Mouse (Mus musculus) adrenal gland, adult 18-20 months (tissue): ENCODE measurements around the gene Olfr132. TPM values are rescaled to one million over a fixed set of nuclear protein-coding genes. Genes with fewer than 3 reads are reported as not detected.
"Not testable (repeated sequence)": the region's sequence is repeated elsewhere in the genome, so short reads cannot be mapped to it uniquely, and the experiment has no call there.

ENCODE experiments used
- DNase-seq, 2 experiments: peaks; one replicate each; pipeline ENCODE4 v3.0.0; 2021 to 2022; ENCODE audit warnings: low spot score in 2 of 2
- long read RNA-seq, 2 experiments: library from polyadenylated mRNA; stranded (forward); transcript quantifications; one replicate each; pipeline ENCODE4 v2.0.0; 2021
- total RNA-seq, 2 experiments: library from RNA; stranded (reverse); gene quantifications; 1 replicate in 1 of 2; 2 replicates in 1 of 2; pipeline ENCODE4 v1.2.3; 2021

Olfr132 gene
- not detected for total RNA-seq
- long read RNA-seq, experiment 1 = 0 reads
- long read RNA-seq, experiment 2 = 0 reads

DNA sequence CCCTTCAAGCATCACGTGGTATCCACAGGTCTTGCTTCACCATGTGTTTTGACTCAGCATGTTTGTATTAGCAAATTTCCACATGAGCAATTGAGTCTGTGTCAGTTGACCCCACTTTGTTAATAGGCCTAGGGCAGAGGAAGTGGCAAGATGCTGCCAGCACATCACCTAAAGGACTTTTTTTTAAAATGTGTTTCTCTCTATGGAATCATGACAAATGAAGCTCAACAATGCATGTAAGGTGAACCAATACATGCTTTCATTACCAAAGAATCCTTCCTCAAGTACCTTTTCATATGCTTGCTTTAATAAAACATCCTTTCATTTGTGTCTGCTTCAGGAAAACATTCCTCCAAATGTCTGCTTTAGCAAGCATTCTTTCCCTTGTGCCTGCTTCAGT, at the start of gene Olfr132:
Gene Olfr132, minus strand, starts transcription at position 101 of the 400 bp plus-strand sequence.
- no peak for DNase-seq

GRCm38 (mm10) chr17:38171088-38171487, 36.8 kb upstream of the Olfr132 start, which contains the start of gene Olfr134:
Gene Olfr134, plus strand, starts transcription at chr17:38171388.
- DNase-seq = no peak

DNA sequence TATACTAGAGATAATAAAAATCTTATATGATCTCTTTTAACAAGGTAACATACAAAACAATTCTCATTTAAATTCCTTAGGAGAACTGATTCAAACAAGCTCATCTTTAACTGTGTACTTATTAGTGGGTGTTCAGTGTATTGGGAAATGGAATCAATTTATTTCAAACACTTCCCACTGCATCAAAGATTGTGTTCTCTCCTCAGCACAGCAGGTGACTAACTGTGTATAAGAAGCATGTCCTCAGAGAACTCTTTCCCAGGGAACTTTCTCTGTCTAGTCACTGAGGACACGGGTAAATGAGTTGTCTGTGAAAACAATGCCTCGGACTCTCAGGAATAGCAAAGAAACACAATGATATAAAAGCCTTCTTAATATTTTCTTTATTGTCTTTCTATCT, 10.7 kb upstream of the Olfr132 start, which contains the start of gene Olfr133:
Gene Olfr133, plus strand, starts transcription at position 301 of the 400 bp plus-strand sequence.
- no peak for DNase-seq

DNA sequence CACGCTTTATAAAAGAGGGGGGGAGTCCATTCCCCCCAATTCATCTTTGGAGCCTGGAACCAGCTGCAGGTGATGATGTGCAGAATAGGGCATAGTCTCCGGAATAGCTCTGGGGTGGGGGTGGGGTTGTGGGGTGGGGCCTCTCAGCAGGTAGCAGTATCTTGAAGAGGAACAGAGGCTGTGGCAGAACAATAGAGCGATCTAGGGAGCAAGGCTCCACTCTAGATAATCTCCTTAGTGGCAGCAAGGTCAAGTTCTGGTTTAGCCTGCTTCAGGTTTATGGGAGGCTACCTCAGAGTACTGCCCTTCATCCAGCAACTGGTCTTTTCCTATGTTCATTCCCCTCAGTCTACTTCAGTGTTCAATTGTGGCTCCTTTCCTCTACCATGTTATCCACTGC, 9.0 kb downstream of the Olfr132 start:
- not testable (repeated sequence) for DNase-seq

- not testable (repeated sequence) for DNase-seq
Observed at GRCm38 (mm10) chr17:38124199-38124598, 10.1 kb downstream of the Olfr132 start.

- no peak for DNase-seq
Observed at GRCm38 (mm10) chr17:38088593-38088992, 45.7 kb downstream of the Olfr132 start, which contains the start of gene Olfr131. Gene Olfr131, minus strand, starts transcription at chr17:38088693.

- no peak for DNase-seq
Observed at GRCm38 (mm10) chr17:38082364-38082763, 52.0 kb downstream of the Olfr132 start.

Other genes with a start within 250 kb of the Olfr132 start
- gene Olfr127, start 234.1 kb downstream of the Olfr132 start, total RNA-seq = not detected
- gene Olfr128, start 214.0 kb downstream of the Olfr132 start, total RNA-seq = not detected
- not detected for gene Olfr761, start 181.4 kb downstream of the Olfr132 start, total RNA-seq
- not detected for gene Olfr129, start 74.4 kb downstream of the Olfr132 start, total RNA-seq
- gene Olfr130, start 70.6 kb downstream of the Olfr132 start, total RNA-seq = not detected
- gene Olfr131, start 45.8 kb downstream of the Olfr132 start, total RNA-seq = not detected
- gene Olfr133, start 10.8 kb upstream of the Olfr132 start, total RNA-seq = not detected
- gene Olfr134, start 36.9 kb upstream of the Olfr132 start, total RNA-seq = not detected
- gene Olfr135, start 69.8 kb upstream of the Olfr132 start, total RNA-seq = not detected
- gene Olfr138, start 126.5 kb upstream of the Olfr132 start, total RNA-seq = not detected
- gene Olfr137, start 173.0 kb upstream of the Olfr132 start, total RNA-seq = not detected
- gene Olfr136, start 195.3 kb upstream of the Olfr132 start, total RNA-seq = not detected